Comparison of ENCODE assay signal across 7 mouse cellular contexts in genomic region chr9:43107187-43107517, GRCm38 (mm10). TPM values are rescaled to one million over a fixed set of nuclear protein-coding genes. Genes with fewer than 3 reads are reported as not detected.
DNase-seq lines count a peak whose midpoint lies in the region; ATAC-seq and TF ChIP-seq lines count a peak whose summit lies in the region.

TSS of gene Arhgef12 (minus strand) at chr9:43107239.

- H3K36me3 ChIP-seq in forebrain, embryonic 10.5 days (replicated peaks) = peaks cover 21% of the 10 kb centered on the region
- no peaks in the 10 kb centered on the region for H3K36me3 ChIP-seq in liver, postnatal 0 days (replicated peaks; ENCODE audit: insufficient read depth, low read length)

- ATAC-seq in liver, postnatal 0 days = no peak

- DNase-seq in NIH3T3 (ENCODE audit: low read depth) = peak; percentile 84
- peak; percentile 94 for DNase-seq in brain, adult 2 months (ENCODE audit: low read depth, low spot score)
- DNase-seq in forebrain, embryonic 10.5 days (ENCODE audit: extremely low spot score, low spot score) = no peak
- peak; percentile 54 to 67 for DNase-seq in heart, postnatal 14 days
- DNase-seq in large intestine, adult 2 months (ENCODE audit: low read depth, low spot score) = peak; percentile 44
- no peak for DNase-seq in liver, postnatal 0 days
- peak; percentile 77 for DNase-seq in skeletal muscle tissue, adult 2 months (ENCODE audit: low read depth, low spot score)

- H3K27me3 ChIP-seq in forebrain, embryonic 10.5 days (ENCODE audit: poor library complexity, severe bottlenecking) = no peaks in the 10 kb centered on the region
- 0 out of 2 replicates have a peak, but pooled peaks cover 2% of the 10 kb centered on the region for H3K27me3 ChIP-seq in liver, postnatal 0 days (ENCODE audit: insufficient read depth, low read length)

- H3K9me3 ChIP-seq in forebrain, embryonic 10.5 days = no peaks in the 10 kb centered on the region
- no peaks in the 10 kb centered on the region for H3K9me3 ChIP-seq in liver, postnatal 0 days (ENCODE audit: low read length)

- H3K4me3 ChIP-seq in forebrain, embryonic 10.5 days = peak within 1 kb of the TSS; percentile 88
- H3K4me3 ChIP-seq in liver, postnatal 0 days (ENCODE audit: low read depth, low read length) = peak within 1 kb of the TSS; percentile 87

- peak within 1 kb of the TSS; percentile 85 for H3K4me2 ChIP-seq in liver, postnatal 0 days (ENCODE audit: low read depth, low read length)

- peak; percentile 70 for TF ChIP-seq CTCF in liver, postnatal 0 days (IDR thresholded peaks at IDR 0.05; ENCODE audit: low read depth)

- peaks cover 41% of the 10 kb centered on the region for H3K4me1 ChIP-seq in forebrain, embryonic 10.5 days
- peaks cover 9% of the 10 kb centered on the region for H3K4me1 ChIP-seq in liver, postnatal 0 days (ENCODE audit: insufficient read depth)

- peak; percentile 25; the same call in 1 of the 2 replicates for TF ChIP-seq EP300 in liver, postnatal 0 days (IDR thresholded peaks at IDR 0.05; ENCODE audit: low read depth)

- intact Hi-C loops in heart, postnatal 14 days (cut with DNase I) = loop anchor here (1.0 to 5.0 kb wide), 2 partner anchors 85 to 107 kb away; no protein-coding TSS in a partner anchor

- WGBS in forebrain, embryonic 10.5 days = 49% methylated on average over 10 of the region's 10 CpGs
- 11% methylated on average over 10 of the region's 10 CpGs for WGBS in large intestine, adult 2 months
- 29% methylated on average over 10 of the region's 10 CpGs for WGBS in liver, postnatal 0 days (ENCODE audit: insufficient replicate concordance)

- H3K9ac ChIP-seq in liver, postnatal 0 days (replicated peaks) = peak within 1 kb of the TSS; percentile 92

- H3K27ac ChIP-seq in forebrain, embryonic 10.5 days = peak within 1 kb of the TSS; percentile 95
- H3K27ac ChIP-seq in liver, postnatal 0 days (ENCODE audit: low read depth) = peak within 1 kb of the TSS; percentile 98

RNA-seq across cellular contexts. Expression of gene Arhgef12, which starts in this region (rescaled TPM):
- polyA plus RNA-seq in forebrain, embryonic 10.5 days (2016; fragmentation: Nextera tagmentation; extraction: Ambion mirVana) = 7.0 and 9.2 TPM in 2 replicates
- 100 to 1,000 TPM; 154 to 163 TPM for total RNA-seq in heart, postnatal 14 days (2021)
- 7.8 and 11.5 TPM in 2 replicates for polyA plus RNA-seq in large intestine, adult 2 months (2012; rRNA removed)
- 4.3 and 4.8 TPM in 2 replicates for polyA plus RNA-seq in liver, postnatal 0 days (2015; fragmentation: Nextera tagmentation; extraction: Ambion mirVana)

Comparison
In these comparisons a context has a peak if more than half of its experiments do, and no peak if none do; other contexts are left out.
1. DNase-seq: peak in NIH3T3 (single experiment), brain, adult 2 months (single experiment), heart, postnatal 14 days (2 of 2), large intestine, adult 2 months (single experiment) and skeletal muscle tissue, adult 2 months (single experiment); none in forebrain, embryonic 10.5 days (single experiment) and liver, postnatal 0 days (single experiment).